Mouse (Mus musculus) kidney, adult 9 months (tissue): ENCODE data around the gene Hoxa10.

ENCODE experiments used
- DNase-seq: peaks from one replicate; pipeline ENCODE4 v3.0.0; 2022

Hoxa10 gene

DNA sequence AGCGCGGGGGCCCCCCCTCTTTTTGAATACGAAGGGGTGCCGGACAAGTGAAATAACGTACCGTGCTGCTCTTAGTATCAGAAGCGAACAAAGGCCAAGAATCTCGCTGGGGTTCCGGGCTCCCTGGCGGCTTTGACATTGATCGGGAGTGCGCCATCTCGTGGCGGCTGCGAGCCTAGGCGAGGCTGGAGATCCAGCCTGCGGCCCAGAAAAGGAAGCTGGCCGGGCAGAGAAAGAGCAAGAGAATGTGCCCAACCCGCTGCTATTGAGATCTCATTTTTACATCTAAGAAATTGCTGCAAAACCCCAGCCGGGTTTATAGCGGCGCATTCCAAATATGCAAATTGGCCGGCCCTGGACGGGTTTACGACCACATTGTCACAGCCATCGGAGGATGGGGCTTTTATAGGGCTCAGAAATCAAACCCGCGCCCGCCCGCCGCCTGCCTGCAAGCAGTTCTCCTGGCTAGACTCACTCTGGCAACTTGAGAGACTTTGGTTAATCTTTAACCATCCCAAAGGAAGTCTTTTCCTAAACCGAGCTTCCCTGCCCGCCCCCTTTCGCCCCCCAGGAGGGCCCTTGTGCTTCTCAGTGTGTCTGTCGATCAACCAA lies at the start of gene Hoxa10:
TSS of gene Hoxa10 (minus strand) at position 466 of the 612 bp plus-strand sequence.
- DNase-seq = peak; percentile 94

DNA sequence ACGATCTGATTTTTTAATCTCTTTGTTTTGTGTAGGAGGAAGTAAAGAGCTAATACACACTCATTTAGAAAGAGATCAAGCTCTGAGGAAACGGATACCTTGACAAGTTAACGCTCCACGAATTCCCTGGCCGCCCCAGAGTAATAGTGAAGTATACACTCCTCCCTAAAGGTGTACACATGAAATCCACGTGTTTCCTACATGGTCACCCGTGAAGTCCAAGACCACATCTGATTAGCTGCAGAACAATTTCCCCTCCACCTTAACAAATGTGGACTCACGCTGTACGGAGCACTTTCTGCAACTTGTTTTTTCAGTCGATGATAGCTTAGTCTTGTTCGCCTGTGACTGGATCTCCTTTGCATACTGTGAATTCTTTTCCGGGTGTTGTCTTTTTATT lies 49.5 kb upstream of the Hoxa10 start:
- no peak for DNase-seq

- DNase-seq = no peak
Measured at GRCm38 (mm10) chr6:52283896-52284295, 43.2 kb upstream of the Hoxa10 start.

- no peak for DNase-seq
Measured at GRCm38 (mm10) chr6:52281084-52281483, 40.4 kb upstream of the Hoxa10 start.

- no peak for DNase-seq
Measured at GRCm38 (mm10) chr6:52276920-52277319, 36.3 kb upstream of the Hoxa10 start.

DNA sequence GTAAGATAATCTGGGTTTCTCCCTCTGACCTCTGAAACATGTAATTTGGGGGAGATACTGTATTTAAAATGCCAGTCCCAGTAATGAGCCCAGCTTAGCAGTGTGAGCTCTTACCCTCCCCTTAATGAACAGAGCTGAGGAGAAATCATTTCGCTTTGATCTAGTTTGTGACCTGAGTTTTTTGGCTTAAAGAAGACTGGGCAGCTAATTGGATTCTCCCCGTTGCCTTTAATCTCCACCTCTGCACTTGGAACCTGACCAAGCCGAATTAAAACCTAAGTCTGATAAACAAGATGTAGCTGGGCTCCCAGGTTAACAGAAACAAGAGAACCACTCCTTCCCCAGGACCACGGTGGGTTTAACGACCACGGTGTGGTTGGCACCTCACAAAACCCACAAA lies 35.7 kb upstream of the Hoxa10 start:
- DNase-seq = no peak

DNA sequence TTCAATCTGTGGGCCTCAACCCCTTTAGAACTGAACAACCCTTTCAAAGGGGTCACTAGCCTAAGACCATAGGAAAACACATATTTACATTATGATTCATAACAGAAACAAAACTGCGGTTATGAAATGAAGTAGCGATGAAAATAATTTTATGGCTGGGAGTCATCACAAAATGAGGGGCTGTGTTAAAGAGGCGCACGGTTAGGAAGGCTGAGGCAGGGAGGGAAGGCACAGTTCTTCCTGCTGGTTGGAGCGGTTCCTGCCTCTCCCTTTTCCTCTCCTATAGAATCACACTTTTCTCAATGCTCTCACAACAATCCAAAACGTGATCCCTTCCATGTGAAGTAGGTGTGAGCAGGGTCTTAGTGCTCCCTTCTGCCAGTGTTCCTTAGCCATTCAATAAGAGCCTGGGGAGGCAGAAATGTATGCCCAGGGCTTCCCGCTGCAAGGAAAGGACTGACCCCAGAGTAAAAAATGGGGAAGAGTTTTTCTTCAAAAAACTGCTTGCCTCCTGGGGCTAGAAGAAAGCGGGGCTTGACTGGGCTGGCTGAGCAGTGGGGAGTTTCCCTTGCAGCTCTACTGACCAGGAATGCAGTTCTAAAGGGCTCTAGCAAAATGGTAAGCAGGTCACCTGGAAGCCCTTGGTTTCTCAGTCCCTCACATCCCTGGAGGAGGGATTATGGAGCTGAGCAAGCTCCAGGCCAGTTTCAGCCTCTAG lies 35.1 kb upstream of the Hoxa10 start:
- no peak for DNase-seq

DNA sequence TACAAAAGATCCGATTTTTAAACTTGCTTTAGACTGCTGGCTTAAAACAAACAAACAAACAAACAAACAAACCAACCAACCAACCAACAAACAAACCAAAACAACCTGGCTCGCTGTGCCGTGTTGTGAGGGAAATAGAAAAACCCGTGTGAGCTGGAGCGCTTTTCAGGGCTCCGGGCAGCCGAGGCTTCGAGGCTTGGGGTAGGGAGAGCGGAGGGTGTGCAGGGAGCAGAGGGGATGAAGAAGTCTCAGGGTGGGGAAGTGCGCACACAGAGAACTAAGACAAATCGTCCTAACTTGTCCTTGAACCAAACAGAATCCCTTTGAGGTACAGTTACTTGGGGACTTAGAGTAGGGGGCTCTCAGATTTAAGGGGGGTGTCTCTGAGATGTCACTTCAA lies 33.9 kb upstream of the Hoxa10 start:
- no peak for DNase-seq

DNA sequence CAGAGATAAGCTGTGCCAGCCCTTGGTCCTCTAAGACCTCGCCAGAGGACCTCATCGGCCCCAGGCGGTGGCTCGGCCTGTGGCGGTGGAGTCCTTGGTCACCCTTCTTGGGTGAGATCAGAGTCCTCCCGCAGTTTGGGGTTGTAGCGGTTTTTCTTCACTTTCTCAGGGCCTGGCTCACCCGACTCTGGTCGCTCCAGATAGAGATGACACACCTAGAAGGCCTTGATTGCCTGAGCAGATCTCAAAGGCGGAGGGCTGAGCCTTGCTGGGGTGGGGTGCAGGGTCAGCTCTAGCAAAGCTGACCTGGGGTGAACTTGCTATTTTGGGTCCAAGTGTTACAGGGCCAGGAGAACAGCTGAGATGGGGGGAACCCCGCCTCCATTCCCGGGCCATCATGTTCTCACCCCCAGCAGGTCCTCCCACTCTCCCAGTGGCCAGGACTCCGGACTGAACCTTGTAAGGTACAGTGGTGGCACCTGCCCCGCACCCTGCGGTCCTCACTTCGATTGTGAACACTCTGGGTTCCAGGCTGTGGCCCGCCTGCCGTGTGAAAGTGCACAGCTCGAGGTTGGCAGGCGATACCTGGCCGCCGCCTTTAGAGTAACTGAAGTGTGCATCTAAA lies 33.1 kb upstream of the Hoxa10 start:
- DNase-seq = no peak

GRCm38 (mm10) chr6:52272766-52273655 lies 32.4 kb upstream of the Hoxa10 start:
- no peak for DNase-seq

DNA sequence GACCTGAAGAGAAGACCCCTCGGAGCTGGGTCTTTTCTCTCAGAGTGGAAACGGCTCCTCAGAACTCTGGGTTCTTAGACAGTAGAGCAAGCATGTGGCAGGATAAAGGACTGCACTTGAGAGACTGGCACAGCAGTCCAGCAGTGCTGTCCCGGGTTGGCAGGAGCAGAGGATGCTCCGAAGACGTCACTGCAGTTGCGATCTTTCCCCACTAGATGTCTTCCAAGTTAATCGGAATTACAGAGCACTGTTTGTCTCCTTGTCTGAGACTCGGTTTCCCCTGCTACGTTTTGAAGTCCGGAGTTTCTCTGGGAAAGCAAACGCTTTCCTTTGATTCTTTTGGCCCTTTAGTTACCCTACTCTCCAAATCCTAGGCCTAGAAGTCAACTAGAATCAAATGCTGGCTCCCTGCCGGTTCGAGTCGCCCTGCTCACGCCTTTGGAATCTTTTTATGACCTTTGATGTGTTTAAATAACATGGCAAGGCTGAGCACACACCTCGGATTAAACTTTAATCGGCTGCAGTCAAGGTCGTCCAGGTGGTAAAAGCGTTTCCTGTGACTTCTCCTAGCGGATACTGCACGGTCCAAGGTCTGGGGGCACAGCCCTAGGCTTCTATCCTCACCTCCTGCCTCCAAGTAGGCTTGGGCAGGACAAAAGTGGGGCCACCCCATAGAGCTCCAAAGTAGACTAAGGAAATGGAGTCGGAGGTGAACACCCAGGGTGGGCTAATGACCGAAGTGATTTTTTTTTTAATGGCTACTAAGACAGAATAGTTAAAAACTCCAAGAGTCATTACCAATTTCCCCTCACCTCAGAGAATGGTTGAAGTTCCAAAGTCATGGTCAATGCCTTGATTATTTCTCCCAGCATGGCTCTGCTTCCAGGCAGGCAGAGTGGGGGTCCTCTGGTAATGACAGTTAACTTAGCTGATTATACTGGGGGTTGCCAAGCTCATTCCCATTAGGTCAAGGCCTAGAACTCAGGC lies 30.1 kb upstream of the Hoxa10 start:
- peak; percentile 78 for DNase-seq

DNA sequence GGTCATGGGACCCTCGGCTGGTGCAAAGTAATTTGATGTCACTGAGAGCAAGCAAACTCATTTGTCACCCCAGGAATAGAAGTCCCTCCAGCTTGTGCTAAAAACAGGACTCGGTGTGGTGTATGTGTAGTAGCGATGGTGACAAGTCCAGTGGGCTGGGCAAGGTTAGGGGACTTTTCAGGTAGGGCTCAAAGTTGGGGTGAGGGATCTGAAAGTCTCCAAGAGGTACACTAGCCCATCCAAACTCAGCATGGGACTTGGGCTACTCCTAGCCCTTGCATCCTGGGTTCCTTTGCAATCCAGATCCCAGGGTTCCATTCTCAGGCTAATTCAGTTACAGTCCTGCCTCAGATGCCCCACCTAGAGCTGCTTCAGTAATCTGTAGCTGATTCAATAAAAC lies 28.1 kb upstream of the Hoxa10 start:
- no peak for DNase-seq

- no peak for DNase-seq
Measured at GRCm38 (mm10) chr6:52268341-52268740, 27.7 kb upstream of the Hoxa10 start.

GRCm38 (mm10) chr6:52267691-52268090 lies 27.0 kb upstream of the Hoxa10 start:
- no peak for DNase-seq

GRCm38 (mm10) chr6:52267221-52267620 lies 26.6 kb upstream of the Hoxa10 start:
- DNase-seq = no peak

DNA sequence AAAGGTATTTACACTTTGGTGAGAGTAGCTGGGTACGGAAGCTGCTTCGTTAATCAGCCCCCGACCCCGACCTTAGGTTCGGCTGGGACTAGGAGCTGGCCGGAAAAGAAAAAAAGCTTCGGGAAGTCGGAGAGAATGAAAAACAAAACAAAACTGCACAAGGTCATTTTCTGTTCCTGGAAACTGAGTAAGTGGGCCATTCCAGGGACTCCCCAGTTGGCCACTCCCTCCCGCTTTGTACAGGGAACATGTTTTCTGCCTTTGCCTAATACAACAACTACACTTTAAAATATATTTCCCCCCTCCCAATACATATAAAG lies 26.0 kb upstream of the Hoxa10 start:
- DNase-seq = no peak

DNA sequence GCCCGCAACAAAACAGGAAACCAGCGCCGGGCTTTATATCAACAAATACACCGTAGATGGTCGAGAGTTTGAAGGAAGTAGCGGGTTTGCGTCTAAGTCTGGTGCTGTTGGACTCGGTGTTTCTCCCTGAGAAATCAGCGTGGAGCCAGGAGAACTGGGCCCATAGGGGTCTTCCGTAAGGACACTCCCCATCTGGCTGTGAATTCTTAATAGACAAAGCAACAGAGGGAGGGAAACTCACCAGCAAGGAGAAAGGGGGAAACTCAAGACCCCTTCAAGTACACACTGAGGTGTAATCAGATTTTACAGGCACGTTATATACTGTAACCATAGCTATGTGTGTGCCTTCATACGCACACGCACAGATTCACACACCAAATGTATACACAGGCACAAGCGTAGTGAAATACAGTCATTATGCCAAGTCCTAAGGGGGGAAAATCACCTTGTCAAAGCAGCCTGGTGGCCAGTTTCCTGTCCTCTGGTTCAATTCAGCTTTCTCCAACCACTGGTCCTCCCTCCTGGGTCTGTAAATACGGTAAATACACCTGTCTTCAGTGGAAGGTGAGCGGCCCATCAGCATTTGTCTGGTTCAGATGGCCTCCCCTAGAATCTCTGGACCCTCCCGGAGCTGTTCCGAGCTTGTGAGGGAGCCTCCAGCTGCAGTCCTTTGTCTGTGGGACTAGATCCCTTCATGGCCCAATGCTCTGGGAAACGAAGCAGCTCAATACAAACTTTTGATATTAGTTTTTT lies 25.4 kb upstream of the Hoxa10 start:
- no peak for DNase-seq

DNA sequence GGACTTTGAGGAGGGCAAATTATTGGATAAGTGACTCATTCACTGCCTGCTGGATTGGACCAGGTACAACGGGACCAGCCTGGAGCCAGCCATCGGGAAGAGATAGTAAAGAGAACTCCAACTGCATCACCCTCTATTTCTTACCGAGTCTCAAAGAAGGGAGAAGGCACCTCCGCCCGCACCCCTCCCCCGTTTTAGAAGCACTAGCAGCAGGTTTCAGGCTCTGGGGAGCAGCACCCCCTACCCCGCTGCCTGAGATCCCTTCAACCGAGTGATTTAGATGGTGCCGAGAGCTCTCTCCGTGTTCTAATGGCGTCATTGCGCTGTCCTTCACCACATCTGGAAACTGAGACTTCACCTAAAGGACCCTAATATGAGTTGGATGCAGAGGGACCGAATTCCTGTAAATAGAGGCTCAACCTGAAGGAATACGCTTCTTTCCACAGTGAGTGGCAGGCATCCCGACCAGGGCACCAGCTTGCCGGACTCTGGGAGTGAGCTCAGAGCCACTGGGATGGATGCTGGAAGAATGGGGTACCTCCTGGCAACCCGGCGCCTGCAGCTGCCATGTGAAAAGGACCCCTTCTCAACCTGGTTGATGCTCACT lies 24.8 kb upstream of the Hoxa10 start:
- DNase-seq = no peak

DNA sequence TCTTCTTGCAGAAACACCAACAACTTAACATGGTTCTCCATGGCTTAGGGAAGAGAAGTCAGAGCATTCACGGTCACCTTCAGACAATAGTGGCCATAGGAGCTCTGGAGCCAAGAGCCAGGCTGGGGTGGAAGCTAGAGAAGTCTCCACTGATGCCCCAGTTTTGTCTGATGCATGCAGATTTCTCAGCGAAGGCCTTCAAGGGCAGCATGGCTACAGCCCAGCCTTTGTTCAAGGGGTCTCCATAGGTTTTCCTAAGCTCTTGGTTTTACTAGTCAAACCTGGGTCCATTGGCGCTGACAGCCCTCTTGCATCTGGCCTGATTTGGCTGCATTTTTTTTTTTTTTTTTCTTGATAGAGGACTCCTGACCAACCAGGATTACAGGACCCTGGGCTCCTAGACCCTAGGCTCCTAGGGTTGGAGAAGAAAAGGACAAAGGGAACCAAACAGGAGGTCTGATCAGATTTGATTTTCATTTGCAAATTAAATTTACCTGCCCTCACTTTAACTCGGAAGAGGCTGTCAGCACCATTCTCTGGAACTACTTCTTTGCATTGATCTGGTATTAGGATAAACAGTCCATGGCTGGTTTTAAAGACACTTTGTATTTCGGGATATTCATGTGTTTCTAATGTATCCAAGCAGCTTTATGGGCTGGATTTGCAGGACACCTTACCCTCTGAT lies 23.6 kb upstream of the Hoxa10 start:
- DNase-seq = no peak

DNA sequence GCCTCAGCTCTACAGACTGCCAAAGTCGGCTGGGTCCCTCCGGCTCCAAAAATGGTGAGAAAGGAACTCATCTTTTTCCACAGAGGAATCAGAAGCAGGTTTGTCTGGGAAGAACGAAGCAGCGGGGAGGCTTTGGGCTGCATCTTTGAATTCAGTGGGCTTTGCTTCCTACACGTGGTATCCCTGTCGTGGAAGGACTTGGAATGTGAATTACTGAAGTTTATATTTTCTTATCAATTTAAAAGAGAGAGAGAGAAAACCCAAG lies 22.6 kb upstream of the Hoxa10 start:
- DNase-seq = no peak
